Mouse (Mus musculus): ENCODE data around the gene Gcfc2. TPM values are rescaled to one million over a fixed set of nuclear protein-coding genes. Genes with fewer than 3 reads are reported as not detected.
A peak's percentile ranks its signal among the peaks of the same experiment; 100 is the strongest.

The Gcfc2 gene
- polyA plus RNA-seq (2012): 0.12 and 0.22 TPM in 2 replicates

DNA sequence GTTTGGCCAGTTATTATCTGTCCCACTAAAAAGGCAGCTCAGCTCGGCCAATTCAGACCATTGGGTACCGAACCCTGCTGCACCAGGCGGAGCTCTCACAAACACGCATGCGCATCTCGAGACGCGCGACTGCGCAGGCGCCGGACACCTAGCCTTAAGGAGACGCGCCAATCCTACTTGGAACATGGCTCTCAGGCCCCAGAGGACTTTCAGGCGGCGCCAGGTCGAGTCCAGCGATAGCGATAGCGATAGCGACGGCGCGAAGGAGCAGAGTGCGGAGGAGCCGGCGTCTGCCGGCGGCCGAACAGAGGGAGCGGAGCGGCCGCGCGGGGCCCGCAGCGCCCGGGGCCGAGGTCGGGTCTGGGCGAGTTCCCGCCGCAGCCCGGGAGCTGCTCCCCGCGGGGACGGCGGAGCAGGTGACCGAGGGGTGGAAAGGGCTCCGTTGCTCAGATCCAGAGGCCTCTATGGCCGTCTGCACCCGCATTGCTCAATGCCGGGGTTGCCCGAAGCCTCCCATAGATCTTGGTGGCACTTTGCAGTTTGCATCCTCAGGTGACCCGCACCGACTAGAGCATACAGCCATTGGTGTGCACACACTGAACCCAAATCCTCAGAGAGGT is at the start of gene Gcfc2:
TSS of gene Gcfc2 (plus strand) at position 147 of the 620 bp plus-strand sequence.
- H3K9me3 ChIP-seq (ENCODE audit: control insufficient read depth, low read length): no peaks in the 10 kb centered on the region

DNA sequence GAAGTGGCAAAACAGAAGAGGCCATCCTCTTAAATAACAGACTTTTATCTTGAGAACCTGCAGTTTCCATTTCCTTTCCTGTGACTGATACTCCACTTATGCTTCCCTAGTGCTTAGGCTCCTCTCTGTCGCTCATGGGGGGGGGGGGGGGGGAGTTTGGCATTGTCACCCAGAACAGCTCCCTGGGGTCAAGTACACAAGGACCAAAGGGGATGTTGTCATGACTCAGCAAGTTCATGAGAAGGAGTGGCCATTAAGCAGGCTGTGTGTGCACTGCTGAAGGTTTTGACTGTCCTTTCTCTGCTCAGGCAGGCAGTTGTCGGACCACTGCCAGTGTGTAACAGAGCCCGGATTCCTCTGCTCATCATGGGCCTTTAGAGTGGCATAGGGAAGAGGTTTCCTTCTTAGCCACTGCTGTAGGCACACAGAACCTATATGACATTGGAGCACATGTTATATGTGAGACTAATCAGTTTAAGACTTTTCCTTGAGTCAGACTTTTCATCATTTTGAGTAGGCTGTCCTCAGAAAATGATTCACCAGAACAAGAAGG is 27.7 kb upstream of the Gcfc2 start:
- H3K4me3 ChIP-seq (replicated peaks): no peak overlapping the region
- H3K4me1 ChIP-seq (ENCODE audit: control insufficient read depth): no peaks in the 10 kb centered on the region; the same call in 1 of the 2 replicates
- TF ChIP-seq TAL1 (IDR thresholded peaks at IDR 0.05; ENCODE audit: low read length) (no peak), GATA1 (IDR thresholded peaks at IDR 0.05; ENCODE audit: low read length) (no peak)
- H3K9me3 ChIP-seq (ENCODE audit: control insufficient read depth, low read length): no peaks in the 10 kb centered on the region
- H3K27me3 ChIP-seq (ENCODE audit: control insufficient read depth): no peaks in the 10 kb centered on the region
- H3K36me3 ChIP-seq (ENCODE audit: control insufficient read depth): no peaks in the 10 kb centered on the region

More for the DNA sequence above, at the start of gene Gcfc2:
- H3K4me3 ChIP-seq (replicated peaks): peak within 1 kb of the TSS; percentile 93
- H3K36me3 ChIP-seq (ENCODE audit: control insufficient read depth): peaks cover 36% of the 10 kb centered on the region
- H3K4me1 ChIP-seq (ENCODE audit: control insufficient read depth): peaks cover 21% of the 10 kb centered on the region
- TF ChIP-seq GATA1 (IDR thresholded peaks at IDR 0.05; ENCODE audit: low read length) (0 out of 2 replicates have a peak, but pooled peaks have one; percentile 10), TAL1 (IDR thresholded peaks at IDR 0.05; ENCODE audit: low read length) (no peak)
- H3K27me3 ChIP-seq (ENCODE audit: control insufficient read depth): 0 out of 2 replicates have a peak, but pooled peaks cover 3% of the 10 kb centered on the region

DNA sequence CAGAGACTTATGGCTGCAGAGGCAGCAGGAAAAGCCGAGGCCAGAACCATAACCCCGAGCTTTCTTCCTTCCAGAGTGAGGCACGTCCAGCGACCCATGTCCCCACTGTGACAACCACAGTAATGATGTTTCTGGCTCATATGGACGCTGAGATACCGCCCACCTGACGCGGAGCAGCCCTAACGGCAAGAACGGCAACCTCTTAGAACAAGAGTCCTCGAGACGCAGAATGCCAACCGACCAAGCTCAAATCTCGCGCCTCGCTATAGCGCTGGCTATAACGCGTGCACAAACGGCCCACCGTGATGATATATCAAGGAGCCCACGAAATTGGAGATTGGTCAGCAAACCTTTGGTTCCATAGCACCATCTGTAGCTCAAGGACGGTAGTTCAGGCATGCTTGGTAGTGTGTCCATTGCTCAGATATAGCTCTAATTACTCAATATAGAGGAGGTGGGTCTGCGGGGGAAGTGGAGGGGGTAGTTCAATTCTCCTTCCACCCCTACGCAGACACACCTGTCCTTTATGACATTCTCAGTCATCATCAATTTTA is 13.1 kb upstream of the Gcfc2 start:
- no peaks in the 10 kb centered on the region for H3K27me3 ChIP-seq (ENCODE audit: control insufficient read depth)
- TF ChIP-seq TAL1 (IDR thresholded peaks at IDR 0.05; ENCODE audit: low read length): no peak
- no peak for TF ChIP-seq GATA1 (IDR thresholded peaks at IDR 0.05; ENCODE audit: low read length)
- H3K4me3 ChIP-seq (replicated peaks): no peak overlapping the region
- peaks cover 2% of the 10 kb centered on the region; the same call in 1 of the 2 replicates for H3K9me3 ChIP-seq (ENCODE audit: control insufficient read depth, low read length)
- H3K36me3 ChIP-seq (ENCODE audit: control insufficient read depth): no peaks in the 10 kb centered on the region
- H3K4me1 ChIP-seq (ENCODE audit: control insufficient read depth): no peaks in the 10 kb centered on the region

DNA sequence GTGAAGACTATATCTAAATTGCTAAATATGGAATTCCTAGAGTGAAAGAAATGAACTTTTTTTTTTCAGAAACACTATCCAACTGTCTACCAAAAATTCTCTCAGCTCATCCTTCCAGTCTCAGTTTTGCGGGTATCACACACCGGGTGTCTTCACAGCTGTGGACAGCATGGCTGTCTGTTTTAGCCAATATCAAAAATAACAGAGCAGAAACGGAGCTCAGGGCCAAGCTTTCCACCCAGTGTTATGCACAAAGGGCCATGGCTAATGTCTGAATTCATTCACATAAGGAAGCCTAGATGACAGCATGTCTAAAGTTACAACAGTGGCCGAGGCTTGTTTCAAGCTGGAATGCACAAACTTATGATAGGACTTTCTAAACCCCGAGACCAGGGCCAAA is 12.2 kb upstream of the Gcfc2 start:
- Histone ChIP-seq H3K27me3 (ENCODE audit: control insufficient read depth) (no peaks in the 10 kb centered on the region), H3K36me3 (ENCODE audit: control insufficient read depth) (no peaks in the 10 kb centered on the region), H3K4me1 (ENCODE audit: control insufficient read depth) (no peaks in the 10 kb centered on the region), H3K9me3 (ENCODE audit: control insufficient read depth, low read length) (peaks cover 2% of the 10 kb centered on the region; the same call in 1 of the 2 replicates), H3K4me3 (replicated peaks) (no peak overlapping the region)
- no peak for TF ChIP-seq TAL1 (IDR thresholded peaks at IDR 0.05; ENCODE audit: low read length)
- no peak for TF ChIP-seq GATA1 (IDR thresholded peaks at IDR 0.05; ENCODE audit: low read length)

DNA sequence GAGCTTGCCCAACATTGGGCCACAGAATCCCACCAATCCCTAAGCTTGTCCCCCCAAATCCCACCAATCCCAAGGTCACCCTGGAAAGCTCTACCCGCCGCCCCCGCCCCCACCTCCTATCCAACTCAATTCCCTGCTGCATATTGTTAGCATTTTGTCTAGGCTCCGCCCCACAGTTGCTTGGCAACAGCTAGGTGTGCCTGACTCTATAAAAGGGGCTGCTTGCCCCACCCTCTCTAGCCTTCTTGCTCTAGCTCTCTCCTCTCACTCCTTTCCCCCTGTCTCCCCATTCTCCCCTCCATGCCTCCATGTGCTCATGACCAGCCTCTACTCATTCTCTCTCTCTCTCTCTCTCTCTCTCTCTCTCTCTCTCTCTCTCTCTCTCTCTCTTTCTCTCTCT is 11.8 kb upstream of the Gcfc2 start:
- H3K4me1 ChIP-seq (ENCODE audit: control insufficient read depth): no peaks in the 10 kb centered on the region
- H3K9me3 ChIP-seq (ENCODE audit: control insufficient read depth, low read length): peaks cover 2% of the 10 kb centered on the region; the same call in 1 of the 2 replicates
- no peaks in the 10 kb centered on the region for H3K36me3 ChIP-seq (ENCODE audit: control insufficient read depth)
- TF ChIP-seq GATA1 (IDR thresholded peaks at IDR 0.05; ENCODE audit: low read length) (no peak), TAL1 (IDR thresholded peaks at IDR 0.05; ENCODE audit: low read length) (no peak)
- H3K27me3 ChIP-seq (ENCODE audit: control insufficient read depth): no peaks in the 10 kb centered on the region
- H3K4me3 ChIP-seq (replicated peaks): no peak overlapping the region

DNA sequence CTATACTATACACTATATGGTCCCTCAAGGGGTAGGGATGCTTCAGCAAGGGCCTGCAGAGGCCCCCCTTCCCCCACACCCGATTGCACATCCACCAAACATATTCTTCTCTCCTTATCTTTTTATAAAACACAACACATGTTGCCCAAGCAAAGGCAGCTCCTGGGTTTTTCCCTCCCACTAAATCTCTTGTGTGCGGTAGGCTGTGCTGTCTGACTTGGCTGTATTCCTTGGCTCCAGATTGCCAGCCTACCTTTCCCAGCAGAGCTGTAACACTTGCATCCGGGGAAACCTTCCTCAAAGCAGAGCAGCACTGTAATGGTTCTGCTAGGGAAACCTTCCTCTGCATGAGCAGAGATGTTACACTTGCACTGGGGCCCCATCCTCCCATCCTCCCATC is 11.3 kb upstream of the Gcfc2 start:
- H3K4me1 ChIP-seq (ENCODE audit: control insufficient read depth): no peaks in the 10 kb centered on the region
- no peaks in the 10 kb centered on the region for H3K27me3 ChIP-seq (ENCODE audit: control insufficient read depth)
- H3K4me3 ChIP-seq (replicated peaks): no peak overlapping the region
- H3K36me3 ChIP-seq (ENCODE audit: control insufficient read depth): no peaks in the 10 kb centered on the region
- TF ChIP-seq TAL1 (IDR thresholded peaks at IDR 0.05; ENCODE audit: low read length): no peak
- no peak for TF ChIP-seq GATA1 (IDR thresholded peaks at IDR 0.05; ENCODE audit: low read length)
- peaks cover 2% of the 10 kb centered on the region; the same call in 1 of the 2 replicates for H3K9me3 ChIP-seq (ENCODE audit: control insufficient read depth, low read length)

DNA sequence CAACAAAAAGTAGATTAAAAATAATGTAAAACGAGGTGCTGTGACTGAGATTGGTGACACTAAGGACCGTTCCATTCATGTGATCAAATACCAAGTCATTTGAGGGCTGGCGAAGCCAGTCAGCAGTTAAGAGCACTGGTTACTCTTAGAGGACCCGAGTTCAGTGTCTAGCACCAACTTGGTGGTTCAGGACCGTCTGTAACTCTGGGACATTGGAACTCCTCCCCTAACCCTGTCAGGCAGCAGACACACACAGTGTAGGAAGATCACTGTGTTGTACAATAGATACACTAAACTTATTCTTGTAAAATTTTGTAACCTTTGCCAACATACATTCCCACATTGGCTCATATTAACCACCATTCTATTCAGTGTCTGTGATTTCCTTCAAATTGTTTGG is 835 bp downstream of the Gcfc2 start:
- peak overlapping the region; percentile 93 for H3K4me3 ChIP-seq (replicated peaks)
- TF ChIP-seq TAL1 (IDR thresholded peaks at IDR 0.05; ENCODE audit: low read length) (no peak), GATA1 (IDR thresholded peaks at IDR 0.05; ENCODE audit: low read length) (no peak)
- peaks cover 21% of the 10 kb centered on the region for H3K4me1 ChIP-seq (ENCODE audit: control insufficient read depth)
- no peaks in the 10 kb centered on the region for H3K9me3 ChIP-seq (ENCODE audit: control insufficient read depth, low read length)
- H3K36me3 ChIP-seq (ENCODE audit: control insufficient read depth): peaks cover 41% of the 10 kb centered on the region
- 0 out of 2 replicates have a peak, but pooled peaks cover 3% of the 10 kb centered on the region for H3K27me3 ChIP-seq (ENCODE audit: control insufficient read depth)

DNA sequence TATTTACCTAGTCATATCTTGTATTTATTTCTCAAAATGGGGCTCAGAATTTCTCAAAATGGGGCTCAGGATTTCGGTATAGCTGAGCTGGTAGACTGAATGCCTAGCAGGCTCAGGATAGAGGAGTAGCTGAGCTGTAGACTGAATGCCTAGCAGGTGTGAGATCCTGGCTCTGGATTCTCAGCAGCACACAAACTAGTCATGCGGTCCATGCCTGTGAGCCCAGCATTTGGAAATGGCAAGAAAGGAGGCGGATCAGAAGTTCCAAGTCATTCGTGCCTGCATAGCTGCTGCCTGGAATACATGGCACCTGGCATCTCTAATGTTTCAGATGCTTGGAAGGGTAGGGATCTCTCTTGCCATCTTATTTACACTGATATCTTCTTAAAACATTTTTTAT is 5.9 kb downstream of the Gcfc2 start:
- H3K27me3 ChIP-seq (ENCODE audit: control insufficient read depth): no peaks in the 10 kb centered on the region
- H3K4me1 ChIP-seq (ENCODE audit: control insufficient read depth): peaks cover 6% of the 10 kb centered on the region
- no peak overlapping the region for H3K4me3 ChIP-seq (replicated peaks)
- TF ChIP-seq GATA1 (IDR thresholded peaks at IDR 0.05; ENCODE audit: low read length) (no peak), TAL1 (IDR thresholded peaks at IDR 0.05; ENCODE audit: low read length) (no peak)
- H3K36me3 ChIP-seq (ENCODE audit: control insufficient read depth): peaks cover 86% of the 10 kb centered on the region
- peaks cover 7% of the 10 kb centered on the region for H3K9me3 ChIP-seq (ENCODE audit: control insufficient read depth, low read length)

DNA sequence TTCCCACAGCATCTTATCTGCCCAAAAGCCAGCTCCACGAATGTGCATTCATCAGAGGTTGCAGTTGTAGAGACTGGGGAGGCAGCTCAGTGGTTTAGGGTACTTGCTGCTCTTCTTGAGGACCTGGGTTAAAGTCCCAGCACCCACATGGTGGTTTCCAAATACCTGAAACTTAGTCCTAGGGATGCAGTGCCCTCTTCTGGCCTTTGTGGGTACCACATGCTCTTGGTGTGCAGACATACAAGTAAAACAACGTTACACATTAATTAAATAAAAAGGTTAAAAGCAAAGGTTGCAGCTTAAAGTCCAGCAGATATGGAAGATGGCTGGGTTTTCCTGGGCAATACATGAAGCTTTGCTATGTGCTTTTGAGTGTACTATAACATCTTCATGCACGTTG is 9.8 kb downstream of the Gcfc2 start:
- no peaks in the 10 kb centered on the region for H3K4me1 ChIP-seq (ENCODE audit: control insufficient read depth)
- H3K36me3 ChIP-seq (ENCODE audit: control insufficient read depth): peaks cover 90% of the 10 kb centered on the region
- TF ChIP-seq GATA1 (IDR thresholded peaks at IDR 0.05; ENCODE audit: low read length) (no peak), TAL1 (IDR thresholded peaks at IDR 0.05; ENCODE audit: low read length) (no peak)
- H3K27me3 ChIP-seq (ENCODE audit: control insufficient read depth): no peaks in the 10 kb centered on the region
- no peak overlapping the region for H3K4me3 ChIP-seq (replicated peaks)
- H3K9me3 ChIP-seq (ENCODE audit: control insufficient read depth, low read length): peaks cover 7% of the 10 kb centered on the region

Data from erythroblast, embryonic 14.5 days (primary cell).